Mouse (Mus musculus) granulocyte monocyte progenitor cell, adult 5-6 weeks (primary cell): Measurements from ENCODE around the gene Gm47189. TPM values are rescaled to one million over a fixed set of nuclear protein-coding genes. Genes with fewer than 3 reads are reported as not detected.
"Not testable (repeated sequence)": the region's sequence is repeated elsewhere in the genome, so short reads cannot be mapped to it uniquely, and the experiment has no call there.

Experiments used
- ATAC-seq: replicated peaks from 2 replicates; pipeline ENCODE4 v1.8.0; 2016; ENCODE audit warnings: mild to moderate bottlenecking, moderate TSS enrichment, inconsistent platforms; ENCODE audit not compliant: poor library complexity, severe bottlenecking
- total RNA-seq, 2 experiments: library from RNA; stranded (forward) in 1 of 2; stranded (reverse) in 1 of 2; fragments of 200-712, 200-1000 nt in 1 of 2; fragments of >200 nt in 1 of 2; fragmentation: Nextera tagmentation in 1 of 2; gene quantifications; 2 replicates each; pipeline ENCODE4 v1.2.3; 2014 to 2017

Gm47189 gene
- not detected in 2 replicates for total RNA-seq (2014; fragmentation: Nextera tagmentation)
- not detected in 2 replicates for total RNA-seq (2017)

DNA sequence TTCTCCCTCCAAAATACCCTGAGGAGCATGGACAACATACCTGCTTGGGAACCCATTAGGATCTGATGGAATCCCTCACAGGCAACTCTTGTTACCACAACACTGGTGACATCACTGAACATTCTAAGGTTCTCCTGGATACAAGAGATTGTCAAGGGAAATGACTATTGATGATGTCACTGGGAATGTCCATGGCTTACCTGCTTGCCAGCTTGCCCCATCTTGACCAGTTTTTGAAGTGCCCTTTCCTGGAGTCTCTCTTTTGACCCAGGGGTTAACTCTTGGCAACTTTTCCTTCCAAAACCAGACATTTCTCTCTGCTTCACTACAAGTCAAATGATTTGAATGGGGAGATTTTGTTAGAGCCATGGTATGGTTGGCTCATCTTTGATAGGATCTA lies at the start of gene Gm47189:
TSS of gene Gm47189 (minus strand) at position 101 of the 400 bp plus-strand sequence.
- not testable (repeated sequence) for ATAC-seq

DNA sequence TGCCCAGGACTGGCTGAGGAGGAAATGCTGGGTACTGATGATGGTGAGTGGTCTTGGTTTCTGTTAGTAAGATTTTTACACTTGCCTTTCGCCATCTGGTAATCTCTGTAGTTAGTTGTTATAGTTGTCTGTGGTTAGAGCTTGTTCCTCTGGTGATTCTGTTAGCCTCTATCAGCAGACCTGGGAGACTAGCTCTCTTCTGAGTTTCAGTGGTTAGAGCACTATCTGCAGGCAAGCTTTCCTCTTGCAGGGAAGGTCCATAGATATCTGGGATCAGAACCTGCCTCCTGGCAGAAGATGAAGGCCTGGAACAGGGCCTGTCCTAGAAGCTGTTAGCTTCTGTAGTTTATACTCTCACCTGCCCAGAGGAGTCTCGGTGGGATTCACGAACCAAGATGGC lies 16.3 kb downstream of the Gm47189 start:
- ATAC-seq, result not testable (repeated sequence)

DNA sequence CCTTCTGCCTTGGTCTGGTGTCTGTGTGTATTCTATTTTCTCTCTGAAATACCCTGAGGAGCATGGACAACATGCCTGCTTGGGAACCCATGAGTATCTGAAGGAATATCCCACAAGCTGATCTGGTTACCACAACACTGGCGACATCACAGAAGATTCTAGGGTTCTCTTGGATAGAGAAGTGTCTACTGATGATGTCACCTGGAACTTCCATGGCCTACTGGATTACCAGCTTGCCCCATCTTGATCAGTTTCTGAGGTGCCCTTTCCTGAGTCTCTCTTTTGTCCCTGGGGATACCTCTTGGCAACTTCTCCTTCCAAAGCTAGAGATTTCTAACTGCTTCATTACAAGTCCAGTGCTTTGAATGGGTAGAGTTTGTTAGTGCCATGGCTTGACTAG lies 21.7 kb downstream of the Gm47189 start, which contains the start of gene Gm7929:
TSS of gene Gm7929 (minus strand) at position 101 of the 400 bp plus-strand sequence.
- ATAC-seq, result not testable (repeated sequence)

DNA sequence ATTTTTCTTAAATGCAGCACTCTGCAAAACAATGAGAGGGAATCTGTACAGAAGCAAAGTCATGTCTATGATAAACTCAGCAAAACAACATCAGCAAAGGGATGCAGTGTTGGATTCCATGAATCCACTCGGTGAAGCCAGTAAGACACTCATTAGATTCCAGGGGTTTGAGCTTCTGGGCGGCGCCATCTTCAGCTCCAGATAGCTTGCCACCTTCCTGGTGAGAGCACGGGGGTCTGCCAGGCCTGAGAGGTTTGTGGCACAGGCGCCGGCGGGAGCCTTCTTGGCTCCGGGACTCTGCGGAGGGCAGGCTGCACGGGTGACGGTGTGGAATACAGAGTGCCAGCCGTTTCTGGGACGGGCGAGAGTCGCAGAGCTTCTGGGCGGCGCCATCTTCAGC lies 48.8 kb downstream of the Gm47189 start:
- ATAC-seq, result not testable (repeated sequence)

DNA sequence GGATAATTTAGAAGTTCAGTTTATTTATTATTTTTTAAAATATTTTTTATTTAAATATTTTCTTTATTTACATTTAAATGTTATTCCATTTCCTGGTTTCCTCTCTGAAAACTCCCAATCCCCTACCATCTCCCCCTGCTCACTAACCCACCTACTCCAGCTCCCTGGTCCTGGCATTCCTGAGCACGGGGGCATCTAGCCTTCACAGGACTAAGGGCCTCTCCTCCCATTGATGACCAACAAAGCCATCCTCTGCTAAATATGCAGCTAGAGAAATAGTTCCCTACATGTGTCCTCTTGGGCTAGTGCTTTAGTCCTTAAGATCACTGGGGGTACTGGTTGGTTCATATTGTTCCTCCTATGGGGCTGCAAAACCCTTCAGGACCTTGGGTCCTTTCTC lies 55.1 kb downstream of the Gm47189 start:
- not testable (repeated sequence) for ATAC-seq

Other genes with a start within 250 kb of the Gm47189 start
- not detected in 2 replicates for gene Gm7970, start 216.9 kb downstream of the Gm47189 start, total RNA-seq (2014; fragmentation: Nextera tagmentation)
- gene Gm7970, start 216.9 kb downstream of the Gm47189 start, total RNA-seq (2017), result not detected in 2 replicates
- not detected in 2 replicates for gene 1700049E17Rik2, start 199.2 kb downstream of the Gm47189 start, total RNA-seq (2014; fragmentation: Nextera tagmentation)
- not detected in 2 replicates for gene 1700049E17Rik2, start 199.2 kb downstream of the Gm47189 start, total RNA-seq (2017)
- gene Gm3072, start 147.8 kb downstream of the Gm47189 start, total RNA-seq (2014; fragmentation: Nextera tagmentation), result not detected in 2 replicates
- not detected in 2 replicates for gene Gm3072, start 147.8 kb downstream of the Gm47189 start, total RNA-seq (2017)
- not detected in 2 replicates for gene Gm3676, start 126.0 kb downstream of the Gm47189 start, total RNA-seq (2014; fragmentation: Nextera tagmentation)
- gene Gm3676, start 126.0 kb downstream of the Gm47189 start, total RNA-seq (2017), result not detected in 2 replicates
- gene Gm8068, start 70.6 kb downstream of the Gm47189 start, total RNA-seq (2014; fragmentation: Nextera tagmentation), result not detected in 2 replicates
- not detected in 2 replicates for gene Gm8068, start 70.6 kb downstream of the Gm47189 start, total RNA-seq (2017)
- gene Gm7929, start 21.8 kb downstream of the Gm47189 start, total RNA-seq (2014; fragmentation: Nextera tagmentation), result not detected in 2 replicates
- not detected in 2 replicates for gene Gm7929, start 21.8 kb downstream of the Gm47189 start, total RNA-seq (2017)
- not detected in 2 replicates for gene Gm7980, start 134.8 kb upstream of the Gm47189 start, total RNA-seq (2014; fragmentation: Nextera tagmentation)
- not detected in 2 replicates for gene Gm7980, start 134.8 kb upstream of the Gm47189 start, total RNA-seq (2017)
- gene 1700049E17Rik1, start 152.5 kb upstream of the Gm47189 start, total RNA-seq (2014; fragmentation: Nextera tagmentation), result not detected in 2 replicates
- gene 1700049E17Rik1, start 152.5 kb upstream of the Gm47189 start, total RNA-seq (2017), result not detected in 2 replicates
- not detected in 2 replicates for gene 1700024B05Rik, start 171.6 kb upstream of the Gm47189 start, total RNA-seq (2014; fragmentation: Nextera tagmentation)
- gene 1700024B05Rik, start 171.6 kb upstream of the Gm47189 start, total RNA-seq (2017), result not detected in 2 replicates
- gene Gm6401, start 195.5 kb upstream of the Gm47189 start, total RNA-seq (2014; fragmentation: Nextera tagmentation), result not detected in 2 replicates
- not detected in 2 replicates for gene Gm6401, start 195.5 kb upstream of the Gm47189 start, total RNA-seq (2017)
- not detected in 2 replicates for gene Gm3543, start 210.9 kb upstream of the Gm47189 start, total RNA-seq (2014; fragmentation: Nextera tagmentation)
- gene Gm3543, start 210.9 kb upstream of the Gm47189 start, total RNA-seq (2017), result not detected in 2 replicates